Mouse (Mus musculus) R1 (cell line): ENCODE measurements around the gene Rxfp3.

ENCODE experiments used
- DNase-seq: peaks from one replicate; pipeline ENCODE4 v3.0.0-alpha.2; 2018; ENCODE audit warnings: low read depth, low spot score

Gene Rxfp3

DNA sequence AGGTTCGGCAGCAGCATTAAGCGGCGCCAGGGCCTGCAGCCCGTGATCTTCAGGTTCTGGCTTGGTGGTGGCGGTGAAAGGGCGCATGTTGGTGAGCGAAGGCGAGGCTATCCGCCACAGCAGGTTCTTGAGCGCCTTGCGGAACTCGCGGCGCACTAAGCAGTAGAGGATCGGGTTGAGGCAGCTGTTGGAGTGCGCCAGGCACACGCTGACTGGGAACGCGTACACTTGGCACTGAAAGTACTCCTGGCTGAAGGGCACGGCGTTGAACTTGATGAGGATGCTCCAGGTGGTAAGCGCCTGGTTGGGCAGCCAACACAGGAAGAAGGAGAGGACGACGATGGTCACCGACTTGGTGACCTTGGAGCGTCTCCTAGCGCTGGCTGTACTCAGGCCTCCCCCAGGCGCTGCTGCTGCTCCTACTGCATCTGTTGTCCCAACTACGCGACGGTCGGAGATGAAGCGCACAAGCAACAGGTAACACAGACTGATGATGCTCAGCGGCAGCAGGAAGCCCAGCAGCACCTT, 1.8 kb downstream of the Rxfp3 start:
- peak; percentile 32 for DNase-seq

DNA sequence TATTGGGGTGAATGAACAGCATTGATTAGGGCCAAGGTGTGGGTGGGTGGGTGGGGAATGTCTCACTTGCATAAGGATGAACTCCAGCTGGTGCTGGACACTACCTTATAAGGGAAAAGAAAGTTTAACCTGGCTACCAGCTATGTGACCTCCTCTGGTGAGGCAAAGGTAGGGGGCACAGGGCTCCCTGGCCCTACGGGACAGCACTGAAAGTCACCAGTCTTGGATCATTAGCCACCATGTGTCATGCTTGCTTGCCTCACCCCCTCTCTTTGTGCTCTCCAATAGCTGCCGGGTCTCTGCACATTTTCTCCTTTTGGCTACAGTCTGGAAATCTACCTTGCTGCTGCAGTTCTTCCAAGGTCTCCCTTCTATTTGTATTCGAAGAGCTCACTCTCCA, 7.6 kb downstream of the Rxfp3 start:
- no peak for DNase-seq

DNA sequence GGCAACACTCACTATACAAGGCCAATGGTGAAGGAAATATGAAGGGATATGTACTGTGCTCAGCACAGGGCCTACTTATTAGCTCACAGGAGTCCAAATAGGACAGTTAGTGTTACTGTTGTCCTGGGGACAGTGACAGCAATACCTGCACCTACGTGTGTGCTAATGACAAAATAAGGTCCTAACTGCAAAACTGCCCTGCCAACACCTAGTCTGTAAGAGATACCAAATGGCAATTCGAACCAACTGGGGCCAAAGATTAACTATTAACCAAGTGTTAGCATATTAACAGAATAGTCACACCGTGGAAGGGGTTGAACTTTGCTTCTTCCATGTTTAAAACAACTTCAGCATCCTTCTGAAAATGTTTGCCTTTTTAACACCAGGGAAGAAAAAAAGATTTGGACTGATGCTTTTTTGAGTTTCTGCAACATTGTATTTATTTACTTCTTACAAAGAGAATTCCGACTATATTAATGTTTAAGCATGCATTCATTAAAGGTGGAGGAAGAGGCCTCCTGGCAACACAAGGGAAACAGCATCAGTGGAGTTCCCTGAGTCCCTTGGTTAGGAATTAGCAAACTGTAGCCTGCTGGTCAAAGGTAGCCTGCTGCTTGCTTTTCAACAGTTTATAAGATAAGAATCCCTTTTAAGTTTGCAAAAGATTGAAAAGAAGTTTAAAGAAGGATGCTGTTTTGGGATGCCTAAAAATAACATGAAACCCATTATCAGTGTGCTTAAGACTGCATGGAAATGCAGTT, 10.8 kb downstream of the Rxfp3 start:
- no peak for DNase-seq

DNA sequence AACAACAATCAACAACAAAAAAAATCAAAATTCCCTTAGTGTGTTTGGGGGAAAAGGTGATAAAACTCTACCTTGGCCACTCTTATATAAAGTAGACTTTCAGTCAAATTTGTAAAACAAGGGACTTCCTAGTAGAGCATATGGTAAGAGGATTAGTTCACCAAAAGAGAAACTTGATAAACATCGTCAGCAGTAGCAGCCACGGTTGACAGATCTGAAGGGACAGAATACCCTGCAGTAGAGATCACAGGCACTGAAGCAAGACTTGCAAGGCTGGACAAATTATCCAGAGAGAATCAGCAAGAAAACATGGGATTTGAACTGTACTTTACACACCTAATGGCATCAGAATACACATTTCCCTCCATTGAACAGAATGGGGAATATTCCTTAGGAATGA, 22.9 kb downstream of the Rxfp3 start:
- no peak for DNase-seq

DNA sequence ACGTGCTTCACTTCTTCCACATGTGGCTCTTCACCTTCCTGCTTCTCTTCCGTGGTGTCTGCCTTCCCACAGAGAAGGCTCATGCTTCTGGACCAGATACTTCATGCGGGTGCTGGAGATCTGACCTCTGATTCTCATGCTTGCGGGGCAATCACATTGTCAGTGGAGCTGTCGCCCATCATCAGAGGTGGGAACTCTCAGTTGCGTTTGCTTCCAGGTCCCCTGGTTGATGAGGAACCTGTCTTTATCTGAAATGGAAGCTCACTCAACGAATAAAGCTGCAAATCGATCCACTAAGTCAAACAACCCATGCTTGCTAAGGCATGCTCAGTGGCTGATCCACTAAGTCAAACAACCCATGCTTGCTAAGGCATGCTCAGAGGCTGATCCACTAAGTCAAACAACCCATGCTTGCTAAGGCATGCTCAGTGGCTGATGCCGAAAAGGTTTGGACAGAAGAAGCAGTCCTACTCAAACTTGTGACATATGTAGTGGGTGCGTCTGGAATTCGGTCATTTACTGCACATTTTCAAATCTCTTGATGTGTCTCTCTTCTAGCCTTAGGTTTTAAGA, 26.7 kb downstream of the Rxfp3 start:
- no peak for DNase-seq

DNA sequence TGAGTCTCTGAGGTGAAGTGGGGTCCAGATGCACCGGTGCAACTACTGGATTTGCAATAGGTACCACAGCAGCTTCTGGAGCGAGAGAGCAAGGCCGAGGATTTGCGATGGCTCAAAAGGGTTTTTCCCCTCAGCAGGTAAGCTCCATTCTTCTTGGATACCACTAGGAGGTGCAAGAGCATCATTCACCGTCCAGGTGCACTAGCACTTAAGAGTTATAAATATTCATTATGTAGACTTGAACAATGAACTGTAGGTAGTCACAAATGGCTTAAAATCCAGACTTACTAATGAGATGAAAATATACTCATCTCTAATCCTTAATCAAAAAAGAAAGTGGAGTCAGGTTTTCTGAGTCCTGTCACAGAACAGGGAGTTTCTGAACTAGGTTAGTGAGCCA, 29.0 kb downstream of the Rxfp3 start:
- peak; percentile 52 for DNase-seq

DNA sequence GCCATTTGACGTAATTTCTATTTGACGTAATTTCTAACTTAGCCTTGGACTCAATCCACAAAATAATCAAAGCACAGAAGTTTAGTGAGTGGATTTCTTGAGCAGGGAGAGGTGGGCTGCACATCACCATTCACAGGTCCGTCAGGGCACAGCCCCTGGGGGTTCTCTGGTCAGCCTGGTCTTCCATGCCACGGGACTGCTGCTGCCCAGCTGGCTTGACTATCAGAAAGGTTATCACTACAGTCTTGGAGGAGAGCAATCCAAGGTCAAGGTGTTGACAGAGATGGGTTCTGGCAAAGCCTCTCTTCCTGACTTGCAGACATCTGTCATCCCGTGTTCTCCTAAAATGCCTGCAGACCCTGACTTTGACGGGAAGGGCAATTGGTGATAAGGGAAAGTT, 33.1 kb downstream of the Rxfp3 start:
- DNase-seq, result no peak

DNA sequence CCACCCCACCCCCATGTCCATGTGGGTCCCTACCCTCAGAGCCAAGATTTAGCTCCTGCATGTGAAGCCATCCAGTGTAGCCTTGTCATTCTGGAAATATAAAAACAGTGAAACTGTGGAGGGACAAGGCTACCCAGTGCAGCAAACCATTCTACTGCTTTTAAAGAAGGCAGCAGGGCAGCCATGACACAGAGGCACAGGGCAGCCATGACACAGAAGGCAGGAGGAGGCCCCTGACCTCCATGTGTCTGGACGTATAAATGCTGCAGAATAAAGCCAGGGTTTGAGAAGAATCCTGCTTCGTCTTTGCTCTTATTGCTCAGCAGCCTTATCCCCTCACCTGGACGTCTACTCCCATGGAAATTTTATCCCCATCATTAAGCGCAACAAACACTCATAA, 34.0 kb downstream of the Rxfp3 start:
- DNase-seq, result no peak

DNA sequence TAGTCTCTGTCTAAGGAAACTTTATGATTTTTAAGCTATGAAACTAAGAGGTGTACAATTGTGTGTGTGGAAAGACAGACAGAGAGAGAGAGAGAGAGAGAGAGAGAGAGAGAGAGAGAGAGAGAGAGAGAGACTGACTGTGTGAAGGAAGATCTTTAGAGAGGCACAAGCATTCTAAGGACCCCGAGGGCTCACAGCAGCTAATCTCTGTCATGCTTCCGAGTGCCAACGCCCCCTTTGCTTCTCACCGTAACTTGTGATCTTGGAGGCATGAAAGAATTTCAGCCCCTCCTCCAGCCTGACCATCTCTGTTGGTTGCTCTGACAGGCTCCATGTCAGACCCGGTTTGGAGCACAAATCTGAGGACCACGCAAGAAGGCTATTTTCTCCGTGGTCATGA, 37.4 kb downstream of the Rxfp3 start, which contains the start of gene Slc45a2:
Gene Slc45a2 (plus strand): TSS at position 301 of the 400 bp plus-strand sequence.
- peak; percentile 25 for DNase-seq

DNA sequence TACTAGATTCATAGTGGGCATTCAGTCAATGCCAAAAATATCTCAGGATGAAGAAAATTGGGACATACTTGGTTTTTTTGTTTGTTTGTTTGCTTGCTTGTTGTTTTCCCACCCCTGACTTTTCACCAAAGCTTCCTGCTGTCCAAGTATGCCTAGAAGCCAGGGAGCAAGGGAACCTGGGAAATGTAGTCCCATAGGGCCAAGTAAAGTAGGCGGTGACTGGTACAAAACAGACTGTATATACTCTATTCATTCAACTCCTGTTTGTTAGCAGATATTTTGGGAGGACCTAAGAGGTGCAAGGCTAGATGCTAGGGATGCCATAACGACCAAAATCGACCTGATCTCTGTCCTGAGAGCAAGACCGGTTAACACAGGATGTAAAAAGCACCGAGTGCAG, 38.0 kb downstream of the Rxfp3 start:
- peak; percentile 41 for DNase-seq

DNA sequence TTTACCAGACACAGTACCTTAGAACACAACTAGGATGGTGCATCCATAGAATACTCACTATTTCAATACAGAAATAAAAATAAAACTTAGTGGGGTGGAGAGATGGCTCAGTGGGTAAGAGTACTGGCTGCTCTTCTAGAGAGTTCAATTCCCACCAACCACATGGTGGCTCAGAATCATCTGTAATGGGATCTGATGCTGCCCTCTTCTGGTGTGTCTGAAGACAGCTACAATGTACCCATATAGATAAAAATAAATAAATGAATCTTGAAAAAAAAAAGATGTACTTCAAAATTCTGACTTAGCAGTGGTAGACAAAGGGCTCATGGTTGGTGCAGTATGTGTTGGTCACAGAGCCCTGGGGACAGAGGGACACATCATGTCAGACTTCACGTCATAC, 46.2 kb downstream of the Rxfp3 start:
- no peak for DNase-seq

DNA sequence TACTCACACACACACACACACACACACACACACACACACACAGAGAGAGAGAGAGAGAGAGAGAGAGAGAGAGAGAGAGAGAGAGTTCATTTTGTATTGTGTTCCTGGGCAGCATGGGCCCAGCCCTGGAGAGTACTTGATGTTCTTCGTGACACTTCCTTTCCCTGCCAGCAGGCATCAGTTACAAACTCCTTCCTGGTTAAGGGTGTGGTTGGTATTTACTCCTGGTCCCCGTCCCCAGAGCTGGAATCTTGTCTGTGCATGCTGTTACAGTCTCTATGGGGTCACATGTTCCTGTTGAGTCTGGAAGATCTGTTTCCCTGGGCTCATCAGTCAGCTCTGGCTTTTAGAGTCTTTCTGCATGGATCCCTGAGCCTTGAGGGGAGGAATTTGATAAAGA, 47.4 kb downstream of the Rxfp3 start:
- DNase-seq, result peak; percentile 71

DNA sequence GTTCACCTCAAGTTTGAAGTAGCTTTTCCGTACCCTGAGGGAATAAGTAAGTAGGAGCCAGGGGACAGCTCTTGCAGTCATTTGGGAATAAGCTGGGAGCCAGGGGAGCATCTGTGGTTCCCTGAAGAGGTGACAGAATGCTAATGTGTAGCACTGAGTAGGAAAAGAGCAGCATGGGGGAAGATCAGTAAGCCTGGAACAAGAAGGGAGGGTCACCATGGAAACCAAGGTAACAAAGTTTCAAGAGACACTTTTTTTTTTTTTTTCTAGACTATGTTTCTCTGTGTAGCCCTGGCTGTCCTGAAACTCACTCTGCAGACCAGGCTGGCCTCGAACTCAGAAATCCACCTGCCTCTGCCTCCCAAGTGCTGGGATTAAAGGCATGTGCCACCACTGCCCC, 51.3 kb downstream of the Rxfp3 start:
- peak; percentile 53 for DNase-seq

DNA sequence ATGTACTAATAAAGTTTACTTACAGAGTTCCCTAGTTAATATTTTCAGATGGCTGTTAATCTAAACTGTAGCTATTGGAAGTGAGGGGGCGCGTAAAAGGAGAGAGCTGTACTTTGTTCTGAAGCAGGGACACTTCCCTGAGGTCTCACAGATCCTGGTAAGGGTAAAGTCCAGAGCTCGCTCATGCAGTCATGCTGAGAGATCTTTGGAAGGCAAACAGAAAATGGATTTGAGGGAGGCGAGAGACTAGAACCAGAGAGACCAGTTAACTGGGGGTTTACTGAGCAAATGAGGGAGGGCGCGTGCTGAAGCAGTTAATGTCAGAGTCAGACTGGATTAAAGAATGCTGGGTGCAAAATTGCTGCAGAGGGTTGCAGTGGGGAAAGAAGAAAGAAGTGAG, 52.0 kb downstream of the Rxfp3 start:
- DNase-seq, result no peak
